Mouse (Mus musculus) forebrain, embryonic 13.5 days (tissue): ENCODE results near the gene Prss35. TPM values are rescaled to one million over a fixed set of nuclear protein-coding genes. Genes with fewer than 3 reads are reported as not detected.

ENCODE experiments used
- ATAC-seq: fragments of 200-750 bp; cut with Nextera tagmentation; 2 replicates; pipeline ENCODE4 v1.8.0; 2017
- H3K27ac ChIP-seq: fragments of 300-500 bp; sonication (generic); 2 replicates; pipeline ENCODE4 v1.5.1; 2015; ENCODE audit warnings: inconsistent platforms, mild to moderate bottlenecking, moderate library complexity
- H3K27me3 ChIP-seq: fragments of 300-500 bp; sonication (generic); 2 replicates; pipeline ENCODE4 v1.6.1; 2015; ENCODE audit warnings: mild to moderate bottlenecking, inconsistent platforms
- H3K36me3 ChIP-seq: fragments of 300-500 bp; sonication (generic); 2 replicates; pipeline ENCODE4 v1.6.1; 2015; ENCODE audit warnings: mild to moderate bottlenecking, inconsistent platforms; ENCODE audit not compliant: poor library complexity, severe bottlenecking
- H3K4me1 ChIP-seq: fragments of 300-500 bp; sonication (generic); 2 replicates; pipeline ENCODE4 v1.6.1; 2015; ENCODE audit warnings: inconsistent platforms
- H3K4me2 ChIP-seq: fragments of 300-500 bp; sonication (generic); 2 replicates; pipeline ENCODE4 v1.6.1; 2015; ENCODE audit warnings: inconsistent platforms, mild to moderate bottlenecking, moderate library complexity
- H3K4me3 ChIP-seq: fragments of 300-500 bp; sonication (generic); 2 replicates; pipeline ENCODE4 v1.5.1; 2015; ENCODE audit warnings: mild to moderate bottlenecking, inconsistent platforms
- H3K9ac ChIP-seq: fragments of 300-500 bp; sonication (generic); 2 replicates; pipeline ENCODE4 v1.6.1; 2015; ENCODE audit warnings: mild to moderate bottlenecking, inconsistent platforms
- H3K9me3 ChIP-seq: fragments of 300-500 bp; sonication (generic); replicated peaks from 2 replicates; pipeline ENCODE4 v1.6.1; 2016; ENCODE audit warnings: inconsistent platforms
- WGBS: fragments of 180-500 bp; shearing (Covaris S2); methylation state at CpG from one replicate; pipeline ENCODE4 v1.1.7; 2015; 5-methylcytosine and 5-hydroxymethylcytosine counted together
- polyA plus RNA-seq: library from polyadenylated mRNA; unstranded; fragments of >200 nt; fragmentation: Nextera tagmentation; extraction: Ambion mirVana; gene quantifications from 2 replicates; pipeline ENCODE4 v1.2.1, GENCODE M21; 2015

The Prss35 gene
- polyA plus RNA-seq, 1 experiment from 2014 or later, result 0.62 TPM

DNA sequence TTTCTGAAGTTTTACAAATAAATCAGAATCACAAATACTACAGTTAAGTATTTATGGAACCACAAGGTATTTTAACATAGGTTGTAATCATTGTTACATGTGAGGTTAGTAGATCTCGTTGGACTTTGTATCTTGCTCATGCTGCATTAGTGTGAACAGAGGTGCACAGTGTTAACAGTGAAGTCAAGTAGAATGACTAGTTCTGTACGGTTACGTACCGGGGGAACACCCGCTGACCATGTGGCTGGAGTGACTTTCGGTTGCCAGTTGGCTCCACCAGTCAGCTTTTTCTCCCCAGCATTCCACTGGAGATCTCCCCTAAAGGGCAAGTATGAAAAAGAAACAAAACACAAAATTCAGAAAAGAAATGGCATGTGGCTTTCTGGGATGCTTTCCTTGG is 31.9 kb downstream of the Prss35 start:
- WGBS, result 96% methylated on average over 6 of the region's 6 CpGs
- Histone ChIP-seq H3K4me3 (no peak overlapping the region), H3K27ac (no peak overlapping the region), H3K9me3 (no peaks in the 10 kb centered on the region), H3K4me1 (no peaks in the 10 kb centered on the region), H3K4me2 (no peak overlapping the region), H3K36me3 (peaks cover 24% of the 10 kb centered on the region), H3K9ac (no peak overlapping the region), H3K27me3 (no peaks in the 10 kb centered on the region)
- no peak for ATAC-seq

DNA sequence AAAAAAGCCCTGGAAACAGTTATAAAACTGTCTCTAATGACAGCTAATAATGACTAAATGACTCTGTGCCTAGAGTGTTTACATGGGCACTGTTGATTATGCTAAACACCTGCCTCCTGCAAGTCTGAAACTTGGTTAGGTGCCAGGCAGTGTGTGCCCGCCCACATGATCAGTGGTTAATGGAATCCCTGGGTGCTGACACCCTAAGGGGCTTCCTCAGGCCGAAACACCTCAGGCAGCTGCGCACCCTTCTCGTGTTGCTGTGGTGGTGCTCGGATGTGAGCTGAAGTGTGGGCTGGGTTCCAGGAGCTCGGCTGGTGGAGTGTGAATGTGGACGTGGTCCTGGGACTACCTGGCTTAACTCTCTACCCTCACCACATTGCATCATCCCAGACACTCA is 33.9 kb downstream of the Prss35 start:
- ATAC-seq, result peak; percentile 38; the same call in 1 of the 2 replicates
- Histone ChIP-seq H3K27me3 (no peaks in the 10 kb centered on the region), H3K4me2 (no peak overlapping the region), H3K27ac (no peak overlapping the region), H3K4me1 (no peaks in the 10 kb centered on the region), H3K9ac (no peak overlapping the region), H3K36me3 (peaks cover 21% of the 10 kb centered on the region), H3K9me3 (no peaks in the 10 kb centered on the region), H3K4me3 (no peak overlapping the region)
- 63% methylated on average over 7 of the region's 7 CpGs for WGBS

DNA sequence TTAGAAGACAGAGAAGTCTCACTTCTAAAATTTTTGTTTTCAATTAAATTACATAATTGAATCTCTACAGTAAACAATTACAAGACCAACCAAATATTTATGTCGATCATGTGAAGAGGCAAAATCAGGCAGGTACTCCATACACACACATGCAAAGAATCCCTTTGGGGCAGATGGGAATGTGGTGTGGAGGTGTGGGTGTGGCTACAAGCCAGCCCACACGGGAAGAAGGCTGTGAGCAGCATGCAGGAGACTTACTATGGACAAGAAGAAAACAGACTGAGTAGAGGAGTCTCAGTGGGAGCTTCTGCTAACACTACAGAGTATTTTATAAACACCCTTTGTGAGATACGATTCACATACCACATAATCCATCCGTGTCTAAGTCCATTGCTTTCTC is 34.8 kb downstream of the Prss35 start:
- H3K9ac ChIP-seq, result no peak overlapping the region

GRCm38 (mm10) chr9:86781426-86781825 is 38.0 kb downstream of the Prss35 start:
- H3K36me3 ChIP-seq, result peaks cover 4% of the 10 kb centered on the region; the same call in 1 of the 2 replicates
- H3K4me3 ChIP-seq, result no peak overlapping the region
- no peak for ATAC-seq
- H3K4me1 ChIP-seq, result no peaks in the 10 kb centered on the region
- H3K27ac ChIP-seq, result no peak overlapping the region
- H3K4me2 ChIP-seq, result no peak overlapping the region
- no peaks in the 10 kb centered on the region for H3K27me3 ChIP-seq
- no peaks in the 10 kb centered on the region for H3K9me3 ChIP-seq
- no peak overlapping the region for H3K9ac ChIP-seq
- WGBS, result 92% methylated on average over 4 of the region's 4 CpGs

More for the DNA sequence above, 34.8 kb downstream of the Prss35 start:
- Histone ChIP-seq H3K36me3 (peaks cover 17% of the 10 kb centered on the region), H3K27ac (no peak overlapping the region), H3K4me3 (no peak overlapping the region), H3K27me3 (no peaks in the 10 kb centered on the region), H3K4me1 (no peaks in the 10 kb centered on the region), H3K4me2 (no peak overlapping the region), H3K9me3 (no peaks in the 10 kb centered on the region)
- no peak for ATAC-seq
- 71% methylated on average over 4 of the region's 4 CpGs for WGBS

GRCm38 (mm10) chr9:86782836-86783235 is 39.4 kb downstream of the Prss35 start:
- ATAC-seq, result no peak
- H3K4me3 ChIP-seq, result no peak overlapping the region
- no peak overlapping the region for H3K27ac ChIP-seq
- no peaks in the 10 kb centered on the region for H3K9me3 ChIP-seq
- H3K36me3 ChIP-seq, result peaks cover 4% of the 10 kb centered on the region; the same call in 1 of the 2 replicates
- H3K4me2 ChIP-seq, result no peak overlapping the region
- 85% methylated on average over 2 of the region's 2 CpGs for WGBS
- H3K9ac ChIP-seq, result no peak overlapping the region
- no peaks in the 10 kb centered on the region for H3K4me1 ChIP-seq
- no peaks in the 10 kb centered on the region for H3K27me3 ChIP-seq

- Histone ChIP-seq H3K4me1 (0 out of 2 replicates have a peak, but pooled peaks cover 3% of the 10 kb centered on the region), H3K9me3 (no peaks in the 10 kb centered on the region), H3K4me2 (no peak overlapping the region), H3K4me3 (no peak overlapping the region), H3K27ac (no peak overlapping the region), H3K9ac (no peak overlapping the region), H3K36me3 (peaks cover 13% of the 10 kb centered on the region; the same call in 1 of the 2 replicates), H3K27me3 (no peaks in the 10 kb centered on the region)
- 78% methylated on average over 6 of the region's 6 CpGs for WGBS
- ATAC-seq, result no peak
Observed at GRCm38 (mm10) chr9:86789186-86789585, 45.7 kb downstream of the Prss35 start.

GRCm38 (mm10) chr9:86791927-86792326 is 48.5 kb downstream of the Prss35 start:
- 89% methylated on average over 7 of the region's 7 CpGs for WGBS
- Histone ChIP-seq H3K36me3 (peaks cover 13% of the 10 kb centered on the region; the same call in 1 of the 2 replicates), H3K4me2 (no peak overlapping the region), H3K4me1 (0 out of 2 replicates have a peak, but pooled peaks cover 3% of the 10 kb centered on the region), H3K27me3 (no peaks in the 10 kb centered on the region), H3K9ac (no peak overlapping the region), H3K27ac (no peak overlapping the region), H3K9me3 (no peaks in the 10 kb centered on the region), H3K4me3 (no peak overlapping the region)
- ATAC-seq, result no peak

DNA sequence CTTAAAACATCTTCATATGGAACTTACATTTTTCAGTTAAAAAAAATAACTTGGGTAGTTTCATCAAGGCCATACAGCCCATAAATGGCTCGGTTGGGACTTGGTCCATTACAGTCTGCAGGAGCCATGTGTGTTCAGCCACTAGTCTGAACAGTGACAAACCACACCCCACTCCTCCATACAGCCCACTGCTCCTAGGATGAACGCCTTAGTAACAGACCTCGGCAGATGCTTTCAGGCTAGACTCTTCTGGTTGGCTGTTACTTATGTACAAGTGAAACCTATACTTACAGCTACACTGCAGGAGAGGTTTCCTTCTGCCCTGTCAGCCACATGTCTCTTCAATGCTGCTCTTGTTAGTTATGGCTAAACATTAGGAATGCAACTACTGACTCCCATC is 51.8 kb downstream of the Prss35 start:
- 78% methylated on average over 3 of the region's 3 CpGs for WGBS
- no peaks in the 10 kb centered on the region for H3K9me3 ChIP-seq

DNA sequence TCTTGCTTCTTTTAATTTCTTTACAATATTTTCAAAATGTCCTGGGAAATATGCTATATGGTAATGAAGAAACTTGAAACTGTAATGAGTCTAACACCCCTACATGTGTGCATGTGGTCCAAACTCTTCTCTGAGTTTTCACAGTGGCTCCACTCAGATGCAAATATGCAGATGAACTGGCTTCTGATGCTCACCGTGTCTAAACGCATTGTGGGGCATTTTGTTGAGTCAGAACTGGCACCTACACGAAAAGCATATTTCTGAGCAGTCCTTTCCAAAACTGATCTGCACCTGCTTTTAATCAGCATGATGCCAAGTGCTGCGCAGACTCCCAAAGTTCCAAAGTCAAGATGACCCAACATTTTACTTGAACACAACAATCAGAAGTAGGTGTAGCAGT is 54.1 kb downstream of the Prss35 start:
- WGBS, result 90% methylated on average over 4 of the region's 4 CpGs
- no peak overlapping the region for H3K4me3 ChIP-seq
- no peaks in the 10 kb centered on the region for H3K27me3 ChIP-seq
- H3K9me3 ChIP-seq, result no peaks in the 10 kb centered on the region
- H3K9ac ChIP-seq, result no peak overlapping the region
- no peak overlapping the region for H3K4me2 ChIP-seq
- peaks cover 3% of the 10 kb centered on the region; the same call in 1 of the 2 replicates for H3K36me3 ChIP-seq
- no peak overlapping the region for H3K27ac ChIP-seq
- H3K4me1 ChIP-seq, result no peaks in the 10 kb centered on the region
- ATAC-seq, result no peak

More for the DNA sequence above, 51.8 kb downstream of the Prss35 start:
- Histone ChIP-seq H3K36me3 (peaks cover 16% of the 10 kb centered on the region; the same call in 1 of the 2 replicates), H3K27me3 (no peaks in the 10 kb centered on the region), H3K4me2 (no peak overlapping the region), H3K4me3 (no peak overlapping the region), H3K9ac (no peak overlapping the region), H3K27ac (no peak overlapping the region), H3K4me1 (no peaks in the 10 kb centered on the region)
- no peak for ATAC-seq

- H3K36me3 ChIP-seq, result peaks cover 3% of the 10 kb centered on the region; the same call in 1 of the 2 replicates
- H3K4me3 ChIP-seq, result no peak overlapping the region
- H3K4me2 ChIP-seq, result no peak overlapping the region
- no peak overlapping the region for H3K27ac ChIP-seq
- H3K9me3 ChIP-seq, result no peaks in the 10 kb centered on the region
- no peak overlapping the region for H3K9ac ChIP-seq
- no peaks in the 10 kb centered on the region for H3K27me3 ChIP-seq
- WGBS, result 95% methylated on average over 5 of the region's 5 CpGs
- no peaks in the 10 kb centered on the region for H3K4me1 ChIP-seq
- no peak for ATAC-seq
Observed at GRCm38 (mm10) chr9:86798129-86798528, 54.7 kb downstream of the Prss35 start.

GRCm38 (mm10) chr9:86798686-86799085 is 55.2 kb downstream of the Prss35 start:
- Histone ChIP-seq H3K9me3 (no peaks in the 10 kb centered on the region), H3K27ac (no peak overlapping the region), H3K36me3 (peaks cover 3% of the 10 kb centered on the region; the same call in 1 of the 2 replicates), H3K4me2 (no peak overlapping the region), H3K9ac (no peak overlapping the region), H3K4me1 (no peaks in the 10 kb centered on the region), H3K27me3 (no peaks in the 10 kb centered on the region), H3K4me3 (no peak overlapping the region)
- WGBS, result 45% methylated on average over 7 of the region's 7 CpGs
- no peak for ATAC-seq

DNA sequence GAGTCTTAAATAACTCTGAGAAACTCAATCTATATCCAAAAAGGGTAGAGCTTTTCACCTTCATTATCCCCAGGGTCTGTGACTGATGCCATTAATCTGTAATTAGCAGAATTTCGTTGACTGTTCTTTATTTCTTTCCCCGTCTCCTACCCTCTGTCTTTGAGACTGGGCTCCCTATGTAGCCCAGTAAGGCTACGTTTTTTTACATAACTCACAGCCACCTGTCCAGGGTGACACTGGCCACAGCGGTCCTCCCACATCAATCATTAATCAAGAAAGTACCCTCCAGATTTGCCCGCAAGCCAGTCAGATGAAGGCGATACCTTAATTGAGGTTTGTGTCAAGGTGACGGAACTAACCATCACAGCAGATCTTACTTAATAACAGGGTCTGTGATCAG is 55.6 kb downstream of the Prss35 start:
- H3K27ac ChIP-seq, result no peak overlapping the region
- ATAC-seq, result no peak
- peaks cover 3% of the 10 kb centered on the region; the same call in 1 of the 2 replicates for H3K36me3 ChIP-seq
- no peaks in the 10 kb centered on the region for H3K27me3 ChIP-seq
- no peaks in the 10 kb centered on the region for H3K9me3 ChIP-seq
- H3K4me1 ChIP-seq, result no peaks in the 10 kb centered on the region
- WGBS, result 81% methylated on average over 7 of the region's 7 CpGs
- no peak overlapping the region for H3K4me3 ChIP-seq
- H3K4me2 ChIP-seq, result no peak overlapping the region
- no peak overlapping the region for H3K9ac ChIP-seq

GRCm38 (mm10) chr9:86800600-86801163 is 57.2 kb downstream of the Prss35 start:
- Histone ChIP-seq H3K36me3 (peaks cover 3% of the 10 kb centered on the region; the same call in 1 of the 2 replicates), H3K9me3 (no peaks in the 10 kb centered on the region), H3K9ac (no peak overlapping the region), H3K27ac (no peak overlapping the region), H3K27me3 (no peaks in the 10 kb centered on the region), H3K4me3 (no peak overlapping the region), H3K4me2 (no peak overlapping the region), H3K4me1 (no peaks in the 10 kb centered on the region)
- WGBS, result 23% methylated on average over 3 of the region's 3 CpGs
- peak; percentile 75 for ATAC-seq
